Mouse (Mus musculus): Measurements from ENCODE around the gene Nqo2. TPM values are rescaled to one million over a fixed set of nuclear protein-coding genes. Genes with fewer than 3 reads are reported as not detected.
A peak's percentile ranks its signal among the peaks of the same experiment; 100 is the strongest.

The Nqo2 gene
- total RNA-seq, 2 experiments from 2014 or later = 30.1 to 69.5 TPM

DNA sequence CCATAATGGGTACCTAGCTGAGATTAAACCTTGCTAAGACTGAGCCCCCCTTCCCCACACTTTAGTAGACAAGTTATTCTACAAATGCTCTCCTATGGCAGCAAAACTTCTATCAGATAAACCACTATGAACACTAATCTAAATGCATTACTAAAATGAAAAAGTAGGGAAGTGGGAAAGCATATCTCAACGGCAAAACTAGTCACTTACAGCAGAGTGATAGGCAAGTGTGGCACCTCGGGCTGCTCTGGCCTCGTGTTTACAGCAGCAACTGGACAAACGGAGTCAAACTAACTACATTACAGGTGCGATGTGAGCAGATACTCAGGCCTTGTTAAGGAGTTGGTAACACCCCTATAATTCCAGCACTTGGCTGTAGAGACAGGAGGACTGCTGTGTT, 25.1 kb downstream of the Nqo2 start:
- DNase-seq = no peak

DNA sequence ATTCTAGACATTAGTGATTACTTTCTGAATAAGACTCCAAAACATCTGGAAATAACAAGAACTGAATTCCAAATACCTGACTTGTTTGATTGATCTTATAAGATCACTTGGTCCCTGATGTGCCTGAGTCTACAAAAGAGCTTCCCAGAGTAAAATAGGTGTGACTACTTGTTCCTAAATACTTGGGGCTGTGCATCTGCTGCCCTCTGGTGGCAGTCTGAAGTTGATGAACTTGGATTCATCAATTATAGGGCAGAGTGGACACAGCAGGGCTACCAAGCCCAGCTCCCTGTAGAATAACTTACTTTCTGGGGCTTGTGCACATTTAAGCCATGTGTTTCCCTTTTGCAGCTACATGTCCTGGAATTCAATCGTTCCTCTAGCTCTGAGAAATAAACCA, 30.7 kb downstream of the Nqo2 start:
- peak; percentile 80 to 85 for DNase-seq

DNA sequence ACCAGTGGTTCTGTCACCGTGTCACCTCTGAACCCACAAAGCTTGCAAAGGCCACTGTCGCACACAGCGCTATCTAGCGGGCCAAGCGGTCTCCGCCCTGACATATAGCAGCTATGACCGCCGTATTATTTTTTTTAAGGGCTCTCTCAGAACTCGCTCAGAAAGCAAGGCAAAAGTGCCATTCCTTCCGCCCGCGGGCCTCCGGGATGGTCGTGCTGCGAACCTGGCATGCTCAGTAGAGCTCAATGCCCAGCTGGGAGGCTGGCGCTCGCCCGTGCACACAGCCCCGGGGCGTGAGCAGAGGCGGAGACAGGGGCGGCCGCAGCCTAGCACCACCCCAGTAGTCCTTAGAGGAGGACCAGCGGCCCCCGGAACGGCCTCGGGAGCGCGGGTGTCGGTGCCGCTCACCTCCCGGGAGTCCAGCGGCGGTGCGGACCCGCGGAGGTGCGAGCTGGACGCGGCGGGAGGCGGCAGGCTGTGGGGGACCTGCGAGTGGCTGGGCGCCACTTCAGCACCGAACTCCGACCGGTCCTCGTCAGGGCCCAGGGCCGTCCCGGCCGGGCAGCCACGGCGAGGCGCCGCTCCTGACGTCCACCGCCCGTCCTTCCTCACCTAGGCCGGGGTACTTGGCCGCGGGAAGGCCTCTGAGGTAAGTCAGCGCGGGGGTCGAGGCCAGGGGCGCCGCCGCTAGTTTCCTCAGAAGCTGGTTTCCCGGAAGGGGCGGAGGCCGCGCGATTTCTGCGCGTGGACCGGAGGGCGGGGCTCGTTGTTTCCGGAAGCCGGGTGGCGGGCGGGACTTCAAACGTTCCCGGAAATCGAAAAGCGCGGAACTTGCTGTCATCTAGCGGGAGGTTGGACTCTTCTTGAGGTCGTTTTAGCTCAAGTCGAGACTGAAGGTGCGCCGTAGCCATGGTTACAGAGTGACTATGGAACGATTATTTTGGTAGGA, 37.8 kb downstream of the Nqo2 start, which contains the start of the genes Ripk1 and Serpinb6a:
Gene Ripk1 (plus strand): TSS at position 306 of the 949 bp plus-strand sequence.
Gene Serpinb6a (minus strand): TSS at position 737 of the 949 bp plus-strand sequence.
- peak; percentile 94 to 95 for DNase-seq

DNA sequence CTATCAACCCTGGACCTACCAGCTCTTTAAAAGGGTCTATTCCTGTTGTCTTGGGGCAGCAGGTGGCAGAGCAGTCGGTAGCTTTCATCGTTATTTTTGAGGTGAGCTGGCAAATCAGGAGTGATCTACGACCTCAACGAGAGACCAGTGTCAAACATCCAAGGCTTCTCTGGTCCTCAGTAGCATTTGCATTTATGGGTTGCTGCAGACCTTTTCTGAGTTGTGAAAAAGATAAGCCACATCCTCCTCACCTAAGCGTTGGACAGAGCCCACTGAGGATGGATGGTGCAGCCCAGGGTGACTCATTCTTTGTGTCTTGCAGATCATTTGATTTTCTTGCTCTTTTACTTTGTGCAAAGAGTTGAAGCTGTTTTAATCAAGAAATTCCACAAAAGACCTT, 38.6 kb downstream of the Nqo2 start:
- no peak for DNase-seq

DNA sequence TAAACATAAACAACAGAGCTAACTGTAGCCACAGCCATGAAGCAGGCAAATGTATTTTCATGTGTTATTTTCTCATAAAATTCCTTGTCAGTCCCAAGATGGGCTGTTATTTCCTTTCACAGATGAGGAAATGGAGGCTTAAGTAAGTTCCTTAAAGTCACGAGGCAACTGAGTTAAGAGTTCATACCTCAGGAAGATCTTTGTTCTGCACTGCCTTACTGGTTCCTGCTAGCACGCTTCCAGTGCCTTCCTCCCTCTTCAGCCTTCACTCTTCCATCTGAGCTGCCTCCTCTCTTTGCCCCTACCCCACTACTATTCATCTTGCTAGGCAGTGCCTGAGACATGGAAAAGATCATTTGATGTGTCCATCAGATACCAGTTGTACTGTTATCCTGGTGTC, 42.7 kb downstream of the Nqo2 start:
- no peak for DNase-seq

DNA sequence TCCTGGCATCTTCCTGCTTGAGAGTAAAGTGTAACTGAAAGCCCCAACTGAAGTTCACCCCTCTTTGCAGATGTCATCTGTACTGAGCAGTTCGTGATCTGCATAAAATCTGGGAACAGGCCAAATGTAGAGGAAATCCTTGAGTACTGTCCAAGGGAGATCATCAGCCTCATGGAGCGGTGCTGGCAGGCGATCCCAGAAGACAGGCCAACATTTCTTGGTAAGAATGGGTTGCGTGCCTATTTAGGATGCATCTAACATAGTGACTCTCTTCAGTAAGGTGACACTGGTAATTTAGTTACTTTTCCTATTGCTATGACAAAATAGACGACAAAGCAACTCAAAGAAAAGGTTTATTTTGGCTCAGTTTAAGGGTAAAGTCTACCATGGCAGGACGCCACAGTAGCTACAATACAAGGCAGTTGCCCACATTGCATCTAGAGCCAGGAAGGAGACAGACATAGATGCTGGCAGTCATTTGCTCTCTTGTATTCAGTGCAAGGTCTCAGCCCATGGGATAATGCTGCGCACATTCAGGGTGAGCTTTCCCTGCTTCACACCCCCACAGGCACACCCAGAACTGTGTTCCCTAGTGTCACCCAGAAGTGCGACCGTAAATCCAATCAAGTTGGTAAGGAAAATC, 52.6 kb downstream of the Nqo2 start:
- peak in 1 of 2 experiments; percentile 12 for DNase-seq

DNA sequence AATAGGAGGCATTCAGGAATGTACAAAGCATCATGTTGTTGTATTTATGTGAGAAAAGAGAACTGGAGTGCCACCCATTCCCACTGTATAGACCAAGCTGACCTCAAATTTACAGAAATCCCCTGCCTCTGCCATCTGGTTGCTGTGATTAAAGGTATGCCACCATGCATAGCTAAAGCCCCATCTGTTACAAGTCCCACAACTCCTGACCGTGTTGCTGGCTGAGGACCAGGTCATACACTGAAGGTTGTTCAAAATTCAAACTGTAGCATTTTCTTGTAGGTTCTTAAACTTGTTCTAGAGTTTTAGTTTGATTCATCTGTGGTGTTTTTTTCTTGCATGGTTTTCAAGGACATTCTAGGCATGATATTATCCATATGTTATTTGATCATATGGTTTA, 54.0 kb downstream of the Nqo2 start:
- no peak for DNase-seq

DNA sequence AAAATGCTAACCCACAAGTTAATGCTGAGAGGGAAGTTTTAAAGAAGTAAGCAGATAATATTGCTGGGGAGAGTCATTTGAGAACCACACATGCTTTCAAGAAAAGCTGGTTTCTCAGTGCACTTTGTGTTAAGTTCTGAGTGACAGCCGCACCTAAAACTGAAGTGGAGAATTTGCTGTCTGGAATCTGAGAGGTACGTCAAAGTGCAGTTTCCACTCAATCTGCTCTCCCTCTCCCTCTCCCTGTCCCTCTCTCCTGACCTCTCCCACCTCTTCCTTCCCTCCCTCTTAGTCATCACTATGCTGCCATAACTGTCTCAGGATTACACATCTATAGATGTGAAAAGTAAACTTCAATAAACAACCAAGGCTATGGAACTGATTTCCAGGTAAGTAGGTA, 57.5 kb downstream of the Nqo2 start:
- DNase-seq = no peak

DNA sequence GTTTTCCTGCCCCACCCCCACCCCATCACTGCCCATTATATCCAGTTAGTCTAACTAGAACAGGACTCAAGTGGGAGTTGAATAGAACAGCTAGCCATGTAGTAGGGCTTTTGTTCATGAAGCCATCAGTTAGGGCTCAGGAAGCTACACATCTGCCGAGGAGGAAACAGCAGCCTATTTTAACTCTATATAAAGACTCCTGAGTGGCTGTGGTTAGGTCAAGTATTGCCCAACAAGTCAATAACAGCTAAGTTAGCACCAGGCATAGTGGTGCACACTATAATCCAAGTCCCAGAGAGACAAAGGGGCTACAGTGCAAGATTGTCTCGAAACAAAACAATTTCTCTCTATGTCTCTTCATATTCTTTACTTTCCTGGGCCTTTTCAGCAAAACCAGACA, 67.6 kb downstream of the Nqo2 start:
- DNase-seq = no peak

DNA sequence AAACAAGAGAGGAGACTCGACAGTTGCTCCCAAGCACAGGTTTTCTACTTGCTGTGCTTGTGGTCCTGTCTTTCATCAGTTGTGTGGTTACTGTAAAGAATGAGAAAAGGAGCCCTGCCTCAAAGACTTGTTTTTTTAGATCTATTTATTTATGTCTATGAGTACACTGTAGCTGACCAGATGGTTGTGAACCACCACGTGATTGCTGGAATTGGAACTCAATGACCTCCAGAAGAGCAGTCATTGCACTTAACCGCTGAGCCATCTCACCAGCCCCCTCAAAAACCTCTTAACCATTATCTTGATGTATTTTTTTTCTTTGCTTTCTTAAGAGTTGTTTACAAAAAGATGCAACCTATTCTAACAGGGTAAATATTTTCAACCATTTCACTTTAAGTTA, 70.9 kb downstream of the Nqo2 start:
- no peak for DNase-seq

DNA sequence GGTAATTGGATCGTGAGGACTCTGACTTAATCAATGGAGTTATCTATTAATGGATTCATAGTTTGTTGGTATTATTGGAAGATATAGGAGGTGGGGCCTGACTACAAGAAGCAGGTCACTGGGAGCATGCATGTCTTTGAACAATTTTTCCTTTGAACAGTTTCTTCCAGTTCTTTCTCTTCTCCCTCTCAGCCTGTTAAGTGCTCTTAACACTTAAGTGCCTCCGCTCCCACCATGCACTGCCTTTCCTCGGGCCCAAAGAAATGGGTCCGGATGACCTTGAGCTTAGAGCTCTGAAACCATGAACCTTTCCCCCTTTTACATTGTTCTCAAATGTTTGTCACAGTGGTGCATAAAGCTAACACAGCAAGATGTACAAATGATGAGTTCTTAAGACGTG, 72.2 kb downstream of the Nqo2 start:
- DNase-seq = no peak

DNA sequence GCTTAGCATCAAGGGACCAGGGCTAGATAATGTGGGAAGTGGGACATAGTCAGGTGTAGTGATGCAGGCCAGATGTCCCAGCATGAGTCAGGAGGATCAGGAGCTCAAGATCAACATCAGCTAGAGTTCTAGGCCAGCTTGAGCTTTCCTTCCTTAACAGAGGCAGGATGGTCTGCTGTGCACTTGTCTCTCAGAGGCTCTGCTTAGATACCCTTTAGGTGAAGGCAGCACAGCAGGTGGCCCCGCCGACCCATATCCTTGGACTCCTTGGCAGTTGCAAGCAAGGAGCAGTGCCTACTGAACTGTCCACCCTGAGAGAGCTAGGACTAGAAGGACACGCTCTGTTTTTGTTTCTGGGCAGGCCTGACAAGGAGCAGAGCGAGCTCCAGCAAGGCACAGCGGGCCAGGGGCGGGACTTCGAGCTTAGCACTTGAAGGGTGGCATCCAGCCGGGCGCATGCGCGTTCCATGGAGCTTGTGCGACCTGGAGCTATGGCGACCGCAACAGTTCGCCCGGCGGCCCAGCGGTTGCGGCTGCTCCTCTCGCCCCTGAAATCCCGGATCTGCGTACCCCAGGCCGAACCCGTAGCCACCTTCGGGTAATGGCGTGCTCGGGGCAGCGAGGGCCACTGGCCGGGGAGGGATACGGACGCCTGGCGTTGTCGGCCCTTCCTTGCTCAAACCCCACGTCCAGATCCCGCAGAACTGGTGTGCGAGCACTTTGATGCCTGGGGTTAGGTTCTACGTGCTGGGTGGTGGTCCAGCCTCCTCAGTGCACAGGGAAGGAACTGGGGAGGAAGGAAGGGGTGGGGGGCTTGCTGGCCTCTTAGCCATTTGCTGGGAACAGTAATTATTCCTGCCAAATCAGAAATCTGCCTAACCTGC, 72.9 kb downstream of the Nqo2 start, which contains the start of gene Bphl:
Gene Bphl (plus strand): TSS at position 426 of the 884 bp plus-strand sequence.
- peak; percentile 96 to 97 for DNase-seq

DNA sequence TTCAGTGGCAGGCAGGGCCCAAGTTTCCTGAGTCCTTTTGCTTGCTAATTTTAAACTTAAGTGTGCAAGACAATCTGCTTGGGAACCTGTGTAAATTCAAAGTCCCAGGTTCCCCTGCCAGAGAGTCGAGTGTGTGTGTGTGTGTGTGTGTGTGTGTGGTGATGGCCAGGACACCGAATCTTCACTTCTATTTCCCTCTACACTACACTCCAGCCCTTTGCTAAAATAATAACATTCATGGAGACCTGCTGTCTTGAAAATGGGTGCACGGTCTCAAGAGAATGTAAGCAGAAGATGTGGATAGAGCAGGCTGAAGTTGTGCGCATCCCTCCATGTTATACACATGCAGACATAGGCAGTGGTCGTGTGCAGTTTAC, 73.6 kb downstream of the Nqo2 start:
- DNase-seq = no peak

Other genes starting within 250 kb of the Nqo2 start
- gene Serpinb6e, start 121.3 kb upstream of the Nqo2 start, total RNA-seq (2021) = not detected
- gene Serpinb6c, start 59.0 kb upstream of the Nqo2 start, total RNA-seq (2021) = under 1 TPM in 1 of 2 experiments, not detected in 1; 0.36 TPM
- 10 to 100 TPM; 29.9 to 35.4 TPM for gene Ripk1, start 37.7 kb downstream of the Nqo2 start, total RNA-seq (2021)
- gene Serpinb6a, start 38.1 kb downstream of the Nqo2 start, total RNA-seq (2021) = 100 to 1,000 TPM; 425 to 528 TPM
- 10 to 100 TPM; 89.7 to 98.7 TPM for gene Bphl, start 72.9 kb downstream of the Nqo2 start, total RNA-seq (2021)
- gene Tubb2a, start 113.3 kb downstream of the Nqo2 start, total RNA-seq (2021) = 10 to 100 TPM; 24.6 to 42.9 TPM
- 1 to 10 TPM; 1.4 to 2.2 TPM for gene Tubb2b, start 165.8 kb downstream of the Nqo2 start, total RNA-seq (2021)
- gene Psmg4, start 198.3 kb downstream of the Nqo2 start, total RNA-seq (2021) = 10 to 100 TPM; 33.9 to 41.6 TPM